Mouse (Mus musculus) monocyte, adult 2 months (primary cell): ENCODE measurements around the gene Fbxw21.
"Not testable (repeated sequence)": the region's sequence is repeated elsewhere in the genome, so short reads cannot be mapped to it uniquely, and the experiment has no call there.

Source experiments
- DNase-seq, 2 experiments: peaks; one replicate each; pipeline ENCODE4 v3.0.0; 2022; ENCODE audit warnings: low spot score in 2 of 2, low read depth in 1 of 2

The Fbxw21 gene

GRCm38 (mm10) chr9:109161941-109162340, at the start of gene Fbxw21:
TSS of gene Fbxw21 (minus strand) at chr9:109162041.
- no peak for DNase-seq

- DNase-seq: not testable (repeated sequence)
Observed at GRCm38 (mm10) chr9:109201347-109201746, 39.5 kb upstream of the Fbxw21 start.

GRCm38 (mm10) chr9:109200349-109200748, 38.5 kb upstream of the Fbxw21 start:
- DNase-seq: no peak

- DNase-seq: no peak
Observed at GRCm38 (mm10) chr9:109199353-109199752, 37.5 kb upstream of the Fbxw21 start.

GRCm38 (mm10) chr9:109195875-109196274, 34.0 kb upstream of the Fbxw21 start, which contains the start of gene Fbxw13:
TSS of gene Fbxw13 (minus strand) at chr9:109195975.
- not testable (repeated sequence) for DNase-seq

GRCm38 (mm10) chr9:109177208-109177607, 15.4 kb upstream of the Fbxw21 start:
- no peak for DNase-seq

GRCm38 (mm10) chr9:109176301-109176700, 14.5 kb upstream of the Fbxw21 start:
- DNase-seq: no peak

GRCm38 (mm10) chr9:109167316-109167715, 5.5 kb upstream of the Fbxw21 start:
- no peak for DNase-seq

- not testable (repeated sequence) for DNase-seq
Observed at GRCm38 (mm10) chr9:109140414-109140813, 21.4 kb downstream of the Fbxw21 start.

GRCm38 (mm10) chr9:109130076-109130475, 31.8 kb downstream of the Fbxw21 start:
- no peak for DNase-seq

- no peak for DNase-seq
Observed at GRCm38 (mm10) chr9:109128211-109128610, 33.6 kb downstream of the Fbxw21 start.

- no peak for DNase-seq
Observed at GRCm38 (mm10) chr9:109127076-109127475, 34.8 kb downstream of the Fbxw21 start.

GRCm38 (mm10) chr9:109125481-109125880, 36.4 kb downstream of the Fbxw21 start:
- DNase-seq: no peak

GRCm38 (mm10) chr9:109125043-109125442, 36.8 kb downstream of the Fbxw21 start:
- no peak for DNase-seq

GRCm38 (mm10) chr9:109124164-109124563, 37.7 kb downstream of the Fbxw21 start:
- no peak for DNase-seq

GRCm38 (mm10) chr9:109123266-109123665, 38.6 kb downstream of the Fbxw21 start:
- no peak for DNase-seq

- no peak for DNase-seq
Observed at GRCm38 (mm10) chr9:109122553-109123085, 39.2 kb downstream of the Fbxw21 start.

GRCm38 (mm10) chr9:109120956-109121355, 40.9 kb downstream of the Fbxw21 start:
- DNase-seq: no peak

GRCm38 (mm10) chr9:109119571-109119970, 42.3 kb downstream of the Fbxw21 start:
- DNase-seq: no peak

- no peak for DNase-seq
Observed at GRCm38 (mm10) chr9:109118106-109118505, 43.7 kb downstream of the Fbxw21 start.

- no peak for DNase-seq
Observed at GRCm38 (mm10) chr9:109116205-109116604, 45.6 kb downstream of the Fbxw21 start.

GRCm38 (mm10) chr9:109114871-109115270, 47.0 kb downstream of the Fbxw21 start:
- no peak for DNase-seq

GRCm38 (mm10) chr9:109114276-109114675, 47.6 kb downstream of the Fbxw21 start:
- no peak for DNase-seq
